Mouse (Mus musculus): ENCODE results near the gene Wbp2nl. TPM values are rescaled to one million over a fixed set of nuclear protein-coding genes. Genes with fewer than 3 reads are reported as not detected.

Wbp2nl gene
- 0.87 TPM for polyA plus RNA-seq (2014; fragmentation: Illumina TruSeq; extraction: RNeasy Lipid Tissue Mini Kit (QIAGEN cat#74804); ENCODE audit: low read depth, low replicate concordance)

GRCm38 (mm10) chr15:82298764-82299561 lies at the start of gene Wbp2nl:
TSS of gene Wbp2nl (plus strand) at chr15:82298954.

GRCm38 (mm10) chr15:82252097-82252496 lies 46.7 kb upstream of the Wbp2nl start, which contains the start of gene 1500009C09Rik:
TSS of gene 1500009C09Rik (plus strand) at chr15:82252397.

GRCm38 (mm10) chr15:82274593-82274926 lies 24.2 kb upstream of the Wbp2nl start, which contains the start of gene Sept3:
TSS of gene Sept3 (plus strand) at chr15:82274893.

GRCm38 (mm10) chr15:82338593-82339112 lies 39.9 kb downstream of the Wbp2nl start, which contains the start of the genes Naga, Pheta2 and Smdt1:
TSS of gene Naga (minus strand) at chr15:82338925.
TSS of gene Pheta2 (plus strand) at chr15:82338942.
TSS of gene Smdt1 (plus strand) at chr15:82338959.

GRCm38 (mm10) chr15:82354126-82354945 lies 55.6 kb downstream of the Wbp2nl start, which contains the start of gene Ndufa6:
TSS of gene Ndufa6 (minus strand) at chr15:82354322.

Other genes starting within 250 kb of the Wbp2nl start
- 1.7 TPM for gene 4930407I10Rik, start 239.8 kb upstream of the Wbp2nl start, polyA plus RNA-seq (2014; fragmentation: Illumina TruSeq; extraction: RNeasy Lipid Tissue Mini Kit (QIAGEN cat#74804); ENCODE audit: low read depth, low replicate concordance)
- 0.10 TPM for gene Mei1, start 229.0 kb upstream of the Wbp2nl start, polyA plus RNA-seq (2014; fragmentation: Illumina TruSeq; extraction: RNeasy Lipid Tissue Mini Kit (QIAGEN cat#74804); ENCODE audit: low read depth, low replicate concordance)
- 15.4 TPM for gene Ccdc134, start 171.0 kb upstream of the Wbp2nl start, polyA plus RNA-seq (2014; fragmentation: Illumina TruSeq; extraction: RNeasy Lipid Tissue Mini Kit (QIAGEN cat#74804); ENCODE audit: low read depth, low replicate concordance)
- 73.8 TPM for gene Srebf2, start 151.8 kb upstream of the Wbp2nl start, polyA plus RNA-seq (2014; fragmentation: Illumina TruSeq; extraction: RNeasy Lipid Tissue Mini Kit (QIAGEN cat#74804); ENCODE audit: low read depth, low replicate concordance)
- not detected for gene Shisa8, start 86.1 kb upstream of the Wbp2nl start, polyA plus RNA-seq (2014; fragmentation: Illumina TruSeq; extraction: RNeasy Lipid Tissue Mini Kit (QIAGEN cat#74804); ENCODE audit: low read depth, low replicate concordance)
- not detected for gene Tnfrsf13c, start 74.6 kb upstream of the Wbp2nl start, polyA plus RNA-seq (2014; fragmentation: Illumina TruSeq; extraction: RNeasy Lipid Tissue Mini Kit (QIAGEN cat#74804); ENCODE audit: low read depth, low replicate concordance)
- gene Cenpm, start 54.2 kb upstream of the Wbp2nl start, polyA plus RNA-seq (2014; fragmentation: Illumina TruSeq; extraction: RNeasy Lipid Tissue Mini Kit (QIAGEN cat#74804); ENCODE audit: low read depth, low replicate concordance): 2.5 TPM
- gene 1500009C09Rik, start 46.6 kb upstream of the Wbp2nl start, polyA plus RNA-seq (2014; fragmentation: Illumina TruSeq; extraction: RNeasy Lipid Tissue Mini Kit (QIAGEN cat#74804); ENCODE audit: low read depth, low replicate concordance): not detected
- gene Sept3, start 24.1 kb upstream of the Wbp2nl start, polyA plus RNA-seq (2014; fragmentation: Illumina TruSeq; extraction: RNeasy Lipid Tissue Mini Kit (QIAGEN cat#74804); ENCODE audit: low read depth, low replicate concordance): 3.4 TPM
- 90.8 TPM for gene Naga, start 40.0 kb downstream of the Wbp2nl start, polyA plus RNA-seq (2014; fragmentation: Illumina TruSeq; extraction: RNeasy Lipid Tissue Mini Kit (QIAGEN cat#74804); ENCODE audit: low read depth, low replicate concordance)
- 1.4 TPM for gene Pheta2, start 40.0 kb downstream of the Wbp2nl start, polyA plus RNA-seq (2014; fragmentation: Illumina TruSeq; extraction: RNeasy Lipid Tissue Mini Kit (QIAGEN cat#74804); ENCODE audit: low read depth, low replicate concordance)
- gene Smdt1, start 40.0 kb downstream of the Wbp2nl start, polyA plus RNA-seq (2014; fragmentation: Illumina TruSeq; extraction: RNeasy Lipid Tissue Mini Kit (QIAGEN cat#74804); ENCODE audit: low read depth, low replicate concordance): 191 TPM
- gene Ndufa6, start 55.4 kb downstream of the Wbp2nl start, polyA plus RNA-seq (2014; fragmentation: Illumina TruSeq; extraction: RNeasy Lipid Tissue Mini Kit (QIAGEN cat#74804); ENCODE audit: low read depth, low replicate concordance): 283 TPM
- 31.2 TPM for gene Cyp2d22, start 81.3 kb downstream of the Wbp2nl start, polyA plus RNA-seq (2014; fragmentation: Illumina TruSeq; extraction: RNeasy Lipid Tissue Mini Kit (QIAGEN cat#74804); ENCODE audit: low read depth, low replicate concordance)
- not detected for gene Cyp2d11, start 95.1 kb downstream of the Wbp2nl start, polyA plus RNA-seq (2014; fragmentation: Illumina TruSeq; extraction: RNeasy Lipid Tissue Mini Kit (QIAGEN cat#74804); ENCODE audit: low read depth, low replicate concordance)
- not detected for gene Cyp2d10, start 108.2 kb downstream of the Wbp2nl start, polyA plus RNA-seq (2014; fragmentation: Illumina TruSeq; extraction: RNeasy Lipid Tissue Mini Kit (QIAGEN cat#74804); ENCODE audit: low read depth, low replicate concordance)
- gene Cyp2d9, start 134.5 kb downstream of the Wbp2nl start, polyA plus RNA-seq (2014; fragmentation: Illumina TruSeq; extraction: RNeasy Lipid Tissue Mini Kit (QIAGEN cat#74804); ENCODE audit: low read depth, low replicate concordance): 1.6 TPM